Mouse (Mus musculus): Measurements from ENCODE around the gene Ccdc61. TPM values are rescaled to one million over a fixed set of nuclear protein-coding genes. Genes with fewer than 3 reads are reported as not detected.

Gene Ccdc61
- polyA plus RNA-seq (2015; fragmentation: Nextera tagmentation; extraction: Ambion mirVana) = 16.7 and 21.2 TPM in 2 replicates

GRCm38 (mm10) chr7:18910241-18910831, at the start of gene Ccdc61:
Gene Ccdc61, minus strand, starts transcription at chr7:18910415.
- H3K9ac ChIP-seq (ENCODE audit: low read length) = peak within 1 kb of the TSS; percentile 82
- H3K27me3 ChIP-seq (ENCODE audit: control insufficient read depth, insufficient read depth, low read length) = no peaks in the 10 kb centered on the region
- ATAC-seq (ENCODE audit: insufficient read depth, low FRiP score) = peak; percentile 99
- WGBS = under 1% methylated on average over 33 of the region's 33 CpGs
- H3K4me3 ChIP-seq (replicated peaks; ENCODE audit: low read length) = peak within 1 kb of the TSS; percentile 73
- H3K9me3 ChIP-seq (replicated peaks; ENCODE audit: control insufficient read depth, low read length) = no peaks in the 10 kb centered on the region
- no peaks in the 10 kb centered on the region for H3K36me3 ChIP-seq (ENCODE audit: control insufficient read depth, insufficient read depth, low read length)
- peaks cover 21% of the 10 kb centered on the region for H3K4me1 ChIP-seq (ENCODE audit: control insufficient read depth, insufficient read depth, low read length)
- peak within 1 kb of the TSS; percentile 58 for H3K4me2 ChIP-seq (ENCODE audit: low read depth, low read length)
- H3K27ac ChIP-seq (ENCODE audit: low read length) = no peak within 1 kb of the TSS

- Histone ChIP-seq H3K9me3 (replicated peaks; ENCODE audit: control insufficient read depth, low read length) (no peaks in the 10 kb centered on the region), H3K27me3 (ENCODE audit: control insufficient read depth, insufficient read depth, low read length) (peaks cover 60% of the 10 kb centered on the region), H3K9ac (ENCODE audit: low read length) (no peak overlapping the region), H3K36me3 (ENCODE audit: control insufficient read depth, insufficient read depth, low read length) (no peaks in the 10 kb centered on the region), H3K27ac (ENCODE audit: low read length) (no peak overlapping the region), H3K4me3 (replicated peaks; ENCODE audit: low read length) (no peak overlapping the region), H3K4me2 (ENCODE audit: low read depth, low read length) (no peak overlapping the region), H3K4me1 (ENCODE audit: control insufficient read depth, insufficient read depth, low read length) (peaks cover 10% of the 10 kb centered on the region; the same call in 1 of the 2 replicates)
- 50% methylated on average over 8 of the region's 8 CpGs for WGBS
- no peak for ATAC-seq (ENCODE audit: insufficient read depth, low FRiP score)
These were observed 49.2 kb upstream of the Ccdc61 start for GRCm38 (mm10) chr7:18959446-18959845.

- peak; percentile 37 for ATAC-seq (ENCODE audit: insufficient read depth, low FRiP score)
- WGBS = under 1% methylated on average over 21 of the region's 21 CpGs
- no peaks in the 10 kb centered on the region for H3K9me3 ChIP-seq (replicated peaks; ENCODE audit: control insufficient read depth, low read length)
- peak overlapping the region; percentile 99 for H3K4me2 ChIP-seq (ENCODE audit: low read depth, low read length)
- no peak overlapping the region for H3K27ac ChIP-seq (ENCODE audit: low read length)
- peak overlapping the region; percentile 73 for H3K9ac ChIP-seq (ENCODE audit: low read length)
- peaks cover 10% of the 10 kb centered on the region; the same call in 1 of the 2 replicates for H3K4me1 ChIP-seq (ENCODE audit: control insufficient read depth, insufficient read depth, low read length)
- peak overlapping the region; percentile 65 for H3K4me3 ChIP-seq (replicated peaks; ENCODE audit: low read length)
- H3K27me3 ChIP-seq (ENCODE audit: control insufficient read depth, insufficient read depth, low read length) = peaks cover 52% of the 10 kb centered on the region
- no peaks in the 10 kb centered on the region for H3K36me3 ChIP-seq (ENCODE audit: control insufficient read depth, insufficient read depth, low read length)
These were observed 48.2 kb upstream of the Ccdc61 start for GRCm38 (mm10) chr7:18958384-18958766.

- ATAC-seq (ENCODE audit: insufficient read depth, low FRiP score) = peak; percentile 73
- Histone ChIP-seq H3K9me3 (replicated peaks; ENCODE audit: control insufficient read depth, low read length) (no peaks in the 10 kb centered on the region), H3K9ac (ENCODE audit: low read length) (peak overlapping the region; percentile 73), H3K36me3 (ENCODE audit: control insufficient read depth, insufficient read depth, low read length) (no peaks in the 10 kb centered on the region), H3K4me3 (replicated peaks; ENCODE audit: low read length) (peak overlapping the region; percentile 65), H3K27ac (ENCODE audit: low read length) (no peak overlapping the region), H3K4me2 (ENCODE audit: low read depth, low read length) (peak overlapping the region; percentile 99), H3K4me1 (ENCODE audit: control insufficient read depth, insufficient read depth, low read length) (peaks cover 7% of the 10 kb centered on the region; the same call in 1 of the 2 replicates), H3K27me3 (ENCODE audit: control insufficient read depth, insufficient read depth, low read length) (peaks cover 48% of the 10 kb centered on the region)
- WGBS = 1% methylated on average over 102 of the region's 107 CpGs
These were observed 47.6 kb upstream of the Ccdc61 start for GRCm38 (mm10) chr7:18957569-18958383.

DNA sequence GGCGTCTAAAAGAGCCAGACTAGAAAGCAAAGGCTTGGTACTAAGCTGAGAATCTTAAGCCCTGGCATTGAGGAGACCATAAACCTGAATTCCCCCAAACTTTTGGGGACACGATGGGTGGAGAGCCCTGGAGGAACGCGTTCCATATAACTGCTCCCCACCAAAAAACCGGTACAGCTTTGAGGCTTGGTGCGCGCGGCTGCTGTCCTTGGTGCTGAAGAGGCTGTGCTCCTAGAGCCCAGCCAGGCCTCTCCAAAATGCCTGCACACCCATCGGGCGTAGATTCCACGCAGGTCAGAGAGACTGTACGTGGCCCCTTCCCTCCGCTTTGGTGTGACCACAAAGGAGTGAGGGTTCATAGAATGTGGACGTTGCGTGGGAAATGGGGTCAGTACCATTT, 41.2 kb upstream of the Ccdc61 start:
- no peak overlapping the region for H3K4me2 ChIP-seq (ENCODE audit: low read depth, low read length)
- H3K4me3 ChIP-seq (replicated peaks; ENCODE audit: low read length) = no peak overlapping the region
- no peak overlapping the region for H3K9ac ChIP-seq (ENCODE audit: low read length)
- H3K36me3 ChIP-seq (ENCODE audit: control insufficient read depth, insufficient read depth, low read length) = no peaks in the 10 kb centered on the region
- H3K27ac ChIP-seq (ENCODE audit: low read length) = no peak overlapping the region
- 13% methylated on average over 15 of the region's 15 CpGs for WGBS
- no peak for ATAC-seq (ENCODE audit: insufficient read depth, low FRiP score)
- no peaks in the 10 kb centered on the region for H3K4me1 ChIP-seq (ENCODE audit: control insufficient read depth, insufficient read depth, low read length)
- H3K9me3 ChIP-seq (replicated peaks; ENCODE audit: control insufficient read depth, low read length) = no peaks in the 10 kb centered on the region
- H3K27me3 ChIP-seq (ENCODE audit: control insufficient read depth, insufficient read depth, low read length) = peaks cover 5% of the 10 kb centered on the region; the same call in 1 of the 2 replicates

- H3K9ac ChIP-seq (ENCODE audit: low read length) = no peak overlapping the region
- no peaks in the 10 kb centered on the region for H3K4me1 ChIP-seq (ENCODE audit: control insufficient read depth, insufficient read depth, low read length)
- no peak for ATAC-seq (ENCODE audit: insufficient read depth, low FRiP score)
- no peak overlapping the region for H3K27ac ChIP-seq (ENCODE audit: low read length)
- 0 out of 2 replicates have a peak, but pooled peaks cover 2% of the 10 kb centered on the region for H3K27me3 ChIP-seq (ENCODE audit: control insufficient read depth, insufficient read depth, low read length)
- H3K36me3 ChIP-seq (ENCODE audit: control insufficient read depth, insufficient read depth, low read length) = no peaks in the 10 kb centered on the region
- H3K4me3 ChIP-seq (replicated peaks; ENCODE audit: low read length) = no peak overlapping the region
- no peak overlapping the region for H3K4me2 ChIP-seq (ENCODE audit: low read depth, low read length)
- no peaks in the 10 kb centered on the region for H3K9me3 ChIP-seq (replicated peaks; ENCODE audit: control insufficient read depth, low read length)
- WGBS = 22% methylated on average over 18 of the region's 18 CpGs
These were observed 40.5 kb upstream of the Ccdc61 start for GRCm38 (mm10) chr7:18950523-18951315.

DNA sequence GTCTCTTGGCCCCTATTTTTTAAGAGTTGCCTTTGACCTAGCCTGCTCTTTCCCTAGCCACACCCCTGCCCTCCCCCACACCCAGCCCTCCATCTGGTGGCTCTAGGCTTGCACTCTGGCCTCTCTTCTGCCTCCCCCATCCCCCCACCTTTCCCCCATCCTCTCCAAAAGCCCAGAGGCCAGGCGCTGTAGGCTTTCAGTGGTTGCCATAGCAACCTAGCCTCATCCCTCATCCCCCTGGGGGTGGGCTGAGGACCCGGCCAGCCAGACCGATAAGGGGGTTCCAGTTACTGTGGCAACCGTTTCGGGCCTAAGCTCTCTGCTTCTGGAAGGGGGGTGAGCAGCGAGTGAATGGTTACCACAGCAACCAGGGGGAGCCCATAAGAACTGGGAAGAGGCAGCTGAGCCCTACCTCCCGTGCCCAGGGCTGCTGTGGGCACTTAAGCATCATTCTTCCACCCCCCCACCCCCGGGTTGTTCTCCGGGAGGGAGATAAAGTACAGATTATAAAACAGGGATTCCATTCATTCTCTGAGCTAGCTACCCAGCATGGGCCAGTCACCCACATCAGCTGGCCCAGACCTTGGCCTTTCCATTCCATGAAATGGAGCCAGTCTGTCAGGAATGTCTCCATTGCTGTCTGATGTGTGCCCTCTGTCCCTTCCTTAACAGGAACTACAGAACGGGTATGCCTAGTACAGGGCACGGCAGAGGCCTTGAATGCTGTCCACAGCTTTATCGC, 39.7 kb upstream of the Ccdc61 start:
- Histone ChIP-seq H3K9ac (ENCODE audit: low read length) (no peak overlapping the region), H3K36me3 (ENCODE audit: control insufficient read depth, insufficient read depth, low read length) (no peaks in the 10 kb centered on the region), H3K4me3 (replicated peaks; ENCODE audit: low read length) (no peak overlapping the region), H3K27ac (ENCODE audit: low read length) (no peak overlapping the region), H3K27me3 (ENCODE audit: control insufficient read depth, insufficient read depth, low read length) (0 out of 2 replicates have a peak, but pooled peaks cover 2% of the 10 kb centered on the region), H3K9me3 (replicated peaks; ENCODE audit: control insufficient read depth, low read length) (no peaks in the 10 kb centered on the region), H3K4me2 (ENCODE audit: low read depth, low read length) (no peak overlapping the region), H3K4me1 (ENCODE audit: control insufficient read depth, insufficient read depth, low read length) (no peaks in the 10 kb centered on the region)
- 31% methylated on average over 12 of the region's 12 CpGs for WGBS
- peak; percentile 35; the same call in 1 of the 2 replicates for ATAC-seq (ENCODE audit: insufficient read depth, low FRiP score)

GRCm38 (mm10) chr7:18948151-18948550, 37.9 kb upstream of the Ccdc61 start:
- no peak overlapping the region for H3K27ac ChIP-seq (ENCODE audit: low read length)
- H3K4me2 ChIP-seq (ENCODE audit: low read depth, low read length) = no peak overlapping the region
- no peaks in the 10 kb centered on the region for H3K9me3 ChIP-seq (replicated peaks; ENCODE audit: control insufficient read depth, low read length)
- H3K4me3 ChIP-seq (replicated peaks; ENCODE audit: low read length) = no peak overlapping the region
- H3K27me3 ChIP-seq (ENCODE audit: control insufficient read depth, insufficient read depth, low read length) = peaks cover 6% of the 10 kb centered on the region; the same call in 1 of the 2 replicates
- H3K9ac ChIP-seq (ENCODE audit: low read length) = no peak overlapping the region
- H3K36me3 ChIP-seq (ENCODE audit: control insufficient read depth, insufficient read depth, low read length) = no peaks in the 10 kb centered on the region
- WGBS = 54% methylated on average over 6 of the region's 6 CpGs
- peak; percentile 71; the same call in 1 of the 2 replicates for ATAC-seq (ENCODE audit: insufficient read depth, low FRiP score)
- H3K4me1 ChIP-seq (ENCODE audit: control insufficient read depth, insufficient read depth, low read length) = no peaks in the 10 kb centered on the region

Data from stomach, embryonic 16.5 days (tissue).